Mouse (Mus musculus): ENCODE measurements around the gene Gtf2h4. TPM values are rescaled to one million over a fixed set of nuclear protein-coding genes. Genes with fewer than 3 reads are reported as not detected.

The Gtf2h4 gene
- total RNA-seq (2021): 10 to 100 TPM; 15.3 to 19.0 TPM
- long read RNA-seq, experiment 1, transcript Gtf2h4-201 (14 exons, 1,679 nt): major isoform, 7 of 9 reads
- long read RNA-seq, experiment 1, partial matches to known transcripts: 1 of 9 reads
- long read RNA-seq, experiment 1, other reads (novel, unspliced or antisense): 0 of 9 reads
- long read RNA-seq, experiment 2, transcript Gtf2h4-201 (14 exons, 1,679 nt): major isoform, 10 of 12 reads
- long read RNA-seq, experiment 2, partial matches to known transcripts: 1 of 12 reads
- long read RNA-seq, experiment 2, other reads (novel, unspliced or antisense): 1 of 12 reads

GRCm38 (mm10) chr17:35673416-35674035, at the start of gene Gtf2h4:
Gene Gtf2h4 (minus strand): TSS chr17:35673739.
- peak; percentile 63 to 82 for DNase-seq
- intact Hi-C loops (cut with DNase I): no loop called here

GRCm38 (mm10) chr17:35721676-35722075, 48.1 kb upstream of the Gtf2h4 start:
- DNase-seq: no peak
- intact Hi-C loops (cut with DNase I): loop anchor here (2.0 to 5.0 kb wide), 2 partner anchors 15 to 84 kb away; no protein-coding TSS in a partner anchor

- intact Hi-C loops (cut with DNase I): loop anchor here (2.0 to 5.0 kb wide), 2 partner anchors 14 to 83 kb away; no protein-coding TSS in a partner anchor
- no peak for DNase-seq
Observed at GRCm38 (mm10) chr17:35720340-35720727, 46.8 kb upstream of the Gtf2h4 start.

- DNase-seq: no peak
- intact Hi-C loops (cut with DNase I): loop anchor here (2.0 to 5.0 kb wide), 2 partner anchors 13 to 82 kb away; no protein-coding TSS in a partner anchor
Observed at GRCm38 (mm10) chr17:35719616-35720339, 46.2 kb upstream of the Gtf2h4 start.

GRCm38 (mm10) chr17:35717080-35717479, 43.5 kb upstream of the Gtf2h4 start:
- intact Hi-C loops (cut with DNase I): no loop called here

GRCm38 (mm10) chr17:35716114-35716513, 42.6 kb upstream of the Gtf2h4 start:
- intact Hi-C loops (cut with DNase I): no loop called here
- DNase-seq: no peak

More at GRCm38 (mm10) chr17:35717080-35717479, 43.5 kb upstream of the Gtf2h4 start:
- DNase-seq: no peak

- intact Hi-C loops (cut with DNase I): no loop called here
- DNase-seq: no peak
Observed at GRCm38 (mm10) chr17:35710705-35711347, 37.3 kb upstream of the Gtf2h4 start.

- DNase-seq: no peak
- intact Hi-C loops (cut with DNase I): no loop called here
Observed at GRCm38 (mm10) chr17:35708611-35709010, 35.1 kb upstream of the Gtf2h4 start.

GRCm38 (mm10) chr17:35707929-35708328, 34.4 kb upstream of the Gtf2h4 start:
- DNase-seq: no peak
- intact Hi-C loops (cut with DNase I): loop anchor here (2.0 kb wide), 1 partner anchor 13 kb away; no protein-coding TSS in a partner anchor

- intact Hi-C loops (cut with DNase I): loop anchor here (2.0 kb wide), 1 partner anchor 15 kb away; no protein-coding TSS in a partner anchor
- no peak for DNase-seq
Observed at GRCm38 (mm10) chr17:35705836-35706235, 32.3 kb upstream of the Gtf2h4 start.

- DNase-seq: no peak
- intact Hi-C loops (cut with DNase I): loop anchor here (5.0 kb wide), 1 partner anchor 32 kb away; no protein-coding TSS in a partner anchor
Observed at GRCm38 (mm10) chr17:35704621-35705464, 31.3 kb upstream of the Gtf2h4 start, which contains the start of gene Ddr1. Gene Ddr1 (minus strand): TSS chr17:35704621.

GRCm38 (mm10) chr17:35703751-35704271, 30.3 kb upstream of the Gtf2h4 start:
- no peak for DNase-seq
- intact Hi-C loops (cut with DNase I): loop anchor here (5.0 kb wide), 1 partner anchor 33 kb away; no protein-coding TSS in a partner anchor

- intact Hi-C loops (cut with DNase I): loop anchor here (5.0 kb wide), 1 partner anchor 34 kb away; no protein-coding TSS in a partner anchor
- DNase-seq: no peak
Observed at GRCm38 (mm10) chr17:35703065-35703464, 29.5 kb upstream of the Gtf2h4 start.

GRCm38 (mm10) chr17:35702605-35703004, 29.1 kb upstream of the Gtf2h4 start:
- DNase-seq: no peak
- intact Hi-C loops (cut with DNase I): loop anchor here (5.0 kb wide), 1 partner anchor 35 kb away; no protein-coding TSS in a partner anchor

- intact Hi-C loops (cut with DNase I): loop anchor here (5.0 kb wide), 1 partner anchor 35 kb away; no protein-coding TSS in a partner anchor
- no peak for DNase-seq
Observed at GRCm38 (mm10) chr17:35701978-35702461, 28.5 kb upstream of the Gtf2h4 start.

- DNase-seq: no peak
- intact Hi-C loops (cut with DNase I): loop anchor here (5.0 kb wide), 1 partner anchor 36 kb away; no protein-coding TSS in a partner anchor
Observed at GRCm38 (mm10) chr17:35701203-35701977, 27.9 kb upstream of the Gtf2h4 start.

- intact Hi-C loops (cut with DNase I): loop anchor here (5.0 kb wide), 1 partner anchor 37 kb away; no protein-coding TSS in a partner anchor
- DNase-seq: peak; percentile 79 to 83
Observed at GRCm38 (mm10) chr17:35700371-35700961, 26.9 kb upstream of the Gtf2h4 start.

Data from gastrocnemius, postnatal 36 days (tissue).